Mouse (Mus musculus) lung, adult 2 months (tissue): ENCODE data around the gene Gm45837.

ENCODE experiments used
- CTCF ChIP-seq: fragments of 200-500 bp; IDR thresholded peaks from 2 replicates; pipeline ENCODE4 v1.5.1; 2011; ENCODE audit warnings: mild to moderate bottlenecking, low read length, control low read depth; ENCODE audit not compliant: insufficient read depth
- POLR2A ChIP-seq: fragments of 200-500 bp; IDR thresholded peaks from 2 replicates; pipeline ENCODE4 v1.6.1; 2011; ENCODE audit warnings: low read depth, mild to moderate bottlenecking, control low read depth, low read length, borderline replicate concordance; ENCODE audit errors: extremely low read depth

DNA sequence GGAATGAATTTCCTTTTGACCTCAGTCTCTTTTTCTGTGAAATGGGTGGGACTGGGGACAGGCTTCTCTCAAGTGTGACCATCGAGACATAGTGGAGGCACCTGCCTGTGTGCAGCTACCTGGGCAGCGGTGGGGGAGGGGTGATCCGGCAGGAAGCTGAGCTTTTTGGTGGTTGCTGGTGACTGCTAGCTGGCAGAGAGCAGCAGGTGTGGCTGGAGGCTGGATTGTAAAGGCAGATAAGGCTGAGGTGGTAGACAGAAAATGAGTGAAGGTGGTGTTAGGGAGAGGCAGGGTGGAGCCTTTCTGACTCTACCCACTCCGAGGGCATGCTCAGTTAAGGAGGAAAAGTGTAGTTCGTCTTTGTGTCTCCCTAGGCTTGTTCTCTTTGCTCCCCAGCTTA is 76.4 kb downstream of the Gm45837 start:
- TF ChIP-seq POLR2A = no peak
- no peak for TF ChIP-seq CTCF
